Mouse (Mus musculus) MEL (cell line): ENCODE data around the gene Myof. TPM values are rescaled to one million over a fixed set of nuclear protein-coding genes. Genes with fewer than 3 reads are reported as not detected.

ENCODE experiments used
- DNase-seq: peaks from one replicate; pipeline ENCODE4 v3.0.0; 2011; ENCODE audit warnings: low read depth, low spot score
- H3K27ac ChIP-seq: 2 replicates; pipeline ENCODE4 v1.5.1; 2012; ENCODE audit warnings: low read depth, mild to moderate bottlenecking, control low read depth, low read length, moderate library complexity; ENCODE audit not compliant: control insufficient read depth
- H3K27me3 ChIP-seq, 2 experiments: fragments of 150-350 bp in 1 of 2; sonication (generic) in 1 of 2; 2 replicates each; pipeline ENCODE4 v1.6.1; 2012; ENCODE audit warnings: low read length in 2 of 2, mild to moderate bottlenecking in 2 of 2, improper control_type of control experiment in 1 of 2, moderate library complexity in 1 of 2; ENCODE audit not compliant: insufficient read depth in 2 of 2, control insufficient read depth in 1 of 2
- H3K36me3 ChIP-seq, 2 experiments: 2 replicates each; pipeline ENCODE4 v1.6.1; 2012 to 2014; ENCODE audit warnings: low read length in 2 of 2, improper control_type of control experiment in 1 of 2, inconsistent platforms in 1 of 2, mild to moderate bottlenecking in 1 of 2; ENCODE audit not compliant: insufficient read depth in 2 of 2, control insufficient read depth in 1 of 2
- H3K4me1 ChIP-seq, 2 experiments: fragments of 150-350 bp in 1 of 2; sonication (generic) in 1 of 2; 2 replicates each; pipeline ENCODE4 v1.6.1; 2012; ENCODE audit warnings: low read length in 2 of 2, improper control_type of control experiment in 1 of 2, mild to moderate bottlenecking in 1 of 2; ENCODE audit not compliant: insufficient read depth in 2 of 2, control insufficient read depth in 1 of 2
- H3K4me3 ChIP-seq, 2 experiments: fragments of 150-350 bp in 1 of 2; sonication (generic) in 1 of 2; 2 replicates each; pipeline ENCODE4 v1.5.1; 2012; ENCODE audit warnings: low read depth in 2 of 2, low read length in 2 of 2, mild to moderate bottlenecking in 2 of 2, moderate library complexity in 2 of 2, control low read depth in 1 of 2, improper control_type of control experiment in 1 of 2; ENCODE audit not compliant: control insufficient read depth in 1 of 2, insufficient read depth in 1 of 2
- H3K79me2 ChIP-seq: 2 replicates; pipeline ENCODE4 v1.6.1; 2012; ENCODE audit warnings: mild to moderate bottlenecking, low read length, moderate library complexity; ENCODE audit not compliant: control insufficient read depth, poor library complexity, insufficient read depth
- H3K9ac ChIP-seq: 2 replicates; pipeline ENCODE4 v1.6.1; 2012; ENCODE audit warnings: low read depth, mild to moderate bottlenecking, control low read depth, low read length, moderate library complexity; ENCODE audit not compliant: control insufficient read depth, poor library complexity, severe bottlenecking
- H3K9me3 ChIP-seq: fragments of 150-350 bp; sonication (generic); replicated peaks from 2 replicates; pipeline ENCODE4 v1.6.1; 2012; ENCODE audit warnings: mild to moderate bottlenecking, low read length, improper control_type of control experiment, moderate library complexity; ENCODE audit not compliant: insufficient read depth
- BHLHE40 ChIP-seq: IDR thresholded peaks from 2 replicates; pipeline ENCODE4 v1.6.1; 2012; ENCODE audit warnings: low read depth, mild to moderate bottlenecking, inconsistent platforms, low read length, improper control_type of control experiment, borderline replicate concordance
- CTCF ChIP-seq, 3 experiments: IDR thresholded peaks in 2 of 3; conservative IDR thresholded peaks in 1 of 3; 2 replicates each; pipeline ENCODE4 v1.5.1; 2011 to 2012; ENCODE audit warnings: low read length in 3 of 3, low read depth in 2 of 3, mild to moderate bottlenecking in 2 of 3, improper control_type of control experiment in 1 of 3, inconsistent platforms in 1 of 3, mixed read lengths in 1 of 3, moderate library complexity in 1 of 3; ENCODE audit not compliant: control insufficient read depth in 1 of 3, insufficient read depth in 1 of 3, poor library complexity in 1 of 3, severe bottlenecking in 1 of 3
- E2F4 ChIP-seq: IDR thresholded peaks from 2 replicates; pipeline ENCODE4 v1.6.1; 2011; ENCODE audit warnings: low read depth, low read length, improper control_type of control experiment, borderline replicate concordance
- EP300 ChIP-seq, 2 experiments: IDR thresholded peaks; 2 replicates each; pipeline ENCODE4 v1.6.1; 2011; ENCODE audit warnings: improper control_type of control experiment in 2 of 2, low read length in 2 of 2, low read depth in 1 of 2, mild to moderate bottlenecking in 1 of 2
- ETS1 ChIP-seq: IDR thresholded peaks from 2 replicates; pipeline ENCODE4 v1.6.1; 2012; ENCODE audit warnings: low read depth, mild to moderate bottlenecking, inconsistent platforms, low read length, improper control_type of control experiment, moderate library complexity
- KAT2A ChIP-seq: conservative IDR thresholded peaks from 2 replicates; pipeline ENCODE4 v1.6.1; 2012; ENCODE audit warnings: low read depth, low read length, improper control_type of control experiment, inconsistent platforms
- MAX ChIP-seq: IDR thresholded peaks from 2 replicates; pipeline ENCODE4 v1.6.1; 2011; ENCODE audit warnings: low read length, improper control_type of control experiment
- MEF2A ChIP-seq: IDR thresholded peaks from 2 replicates; pipeline ENCODE4 v1.6.1; 2014; ENCODE audit warnings: low read depth, mild to moderate bottlenecking, inconsistent platforms, low read length, improper control_type of control experiment; ENCODE audit not compliant: poor library complexity, insufficient replicate concordance, severe bottlenecking; ENCODE audit errors: extremely low read depth
- MXI1 ChIP-seq: IDR thresholded peaks from 2 replicates; pipeline ENCODE4 v1.6.1; 2011; ENCODE audit warnings: mild to moderate bottlenecking, low read depth, low read length, improper control_type of control experiment
- NELFE ChIP-seq: IDR thresholded peaks from 2 replicates; pipeline ENCODE4 v1.6.1; 2011; ENCODE audit warnings: low read depth, low read length, improper control_type of control experiment
- NRF1 ChIP-seq: IDR thresholded peaks from 2 replicates; pipeline ENCODE4 v1.6.1; 2014; ENCODE audit warnings: low read depth, mild to moderate bottlenecking, inconsistent platforms, low read length, improper control_type of control experiment, moderate library complexity; ENCODE audit not compliant: poor library complexity, insufficient read depth, severe bottlenecking
- POLR2AphosphoS5 ChIP-seq: IDR thresholded peaks from 2 replicates; pipeline ENCODE4 v1.6.1; 2012; ENCODE audit warnings: low read depth, borderline replicate concordance, mild to moderate bottlenecking, inconsistent platforms, low read length, moderate library complexity, mixed read lengths
- SMC3 ChIP-seq: IDR thresholded peaks from 2 replicates; pipeline ENCODE4 v1.6.1; 2011; ENCODE audit warnings: low read depth, low read length, improper control_type of control experiment
- TBP ChIP-seq: IDR thresholded peaks from 2 replicates; pipeline ENCODE4 v1.8.0; 2011; ENCODE audit warnings: low read depth, low read length, improper control_type of control experiment
- TCF12 ChIP-seq: IDR thresholded peaks from 2 replicates; pipeline ENCODE4 v1.6.1; 2014; ENCODE audit warnings: low read depth, mild to moderate bottlenecking, inconsistent platforms, low read length, improper control_type of control experiment, moderate library complexity
- UBTF ChIP-seq: IDR thresholded peaks from 2 replicates; pipeline ENCODE4 v1.6.1; 2012; ENCODE audit warnings: low read depth, mild to moderate bottlenecking, inconsistent platforms, low read length, improper control_type of control experiment, moderate library complexity, borderline replicate concordance; ENCODE audit not compliant: insufficient read depth
- USF1 ChIP-seq: IDR thresholded peaks from 2 replicates; pipeline ENCODE4 v1.6.1; 2014; ENCODE audit warnings: low read depth, mild to moderate bottlenecking, inconsistent platforms, low read length, improper control_type of control experiment, moderate library complexity
- USF2 ChIP-seq, 2 experiments: IDR thresholded peaks; 2 replicates each; pipeline ENCODE4 v1.6.1; 2011 to 2012; ENCODE audit warnings: improper control_type of control experiment in 2 of 2, low read length in 2 of 2, borderline replicate concordance in 1 of 2, inconsistent platforms in 1 of 2, low read depth in 1 of 2, mild to moderate bottlenecking in 1 of 2; ENCODE audit not compliant: insufficient read depth in 1 of 2
- ZKSCAN1 ChIP-seq: IDR thresholded peaks from 2 replicates; pipeline ENCODE4 v1.6.1; 2012; ENCODE audit warnings: low read depth, mild to moderate bottlenecking, inconsistent platforms, low read length, improper control_type of control experiment, moderate library complexity
- ZMIZ1 ChIP-seq: IDR thresholded peaks from 2 replicates; pipeline ENCODE4 v1.6.1; 2012; ENCODE audit warnings: low read depth, mild to moderate bottlenecking, inconsistent platforms, low read length, improper control_type of control experiment, moderate library complexity
- ZNF384 ChIP-seq: IDR thresholded peaks from 2 replicates; pipeline ENCODE4 v1.6.1; 2012; ENCODE audit warnings: low read depth, mild to moderate bottlenecking, inconsistent platforms, low read length, improper control_type of control experiment
- polyA plus RNA-seq, 2 experiments: library from polyadenylated mRNA; stranded (reverse) in 1 of 2; unstranded in 1 of 2; fragments of >175 nt in 1 of 2; fragments of >200 nt in 1 of 2; gene quantifications; 2 replicates each; pipeline versions ENCODE4 v1.2.1 to v1.2.4; 2012; ENCODE audit warnings: low replicate concordance in 2 of 2, low read depth in 1 of 2; ENCODE audit not compliant: insufficient read length in 2 of 2, insufficient read depth in 1 of 2, missing spikeins in 1 of 2
- total RNA-seq: library from RNA; depleted of rRNA; stranded (reverse); fragments of 300-350 nt; gene quantifications from 2 replicates; pipeline ENCODE4 v1.2.3, GENCODE M21; 2012

Myof gene
- total and polyA plus RNA-seq, 3 experiments, result 0.04 TPM; not detected in 2

DNA sequence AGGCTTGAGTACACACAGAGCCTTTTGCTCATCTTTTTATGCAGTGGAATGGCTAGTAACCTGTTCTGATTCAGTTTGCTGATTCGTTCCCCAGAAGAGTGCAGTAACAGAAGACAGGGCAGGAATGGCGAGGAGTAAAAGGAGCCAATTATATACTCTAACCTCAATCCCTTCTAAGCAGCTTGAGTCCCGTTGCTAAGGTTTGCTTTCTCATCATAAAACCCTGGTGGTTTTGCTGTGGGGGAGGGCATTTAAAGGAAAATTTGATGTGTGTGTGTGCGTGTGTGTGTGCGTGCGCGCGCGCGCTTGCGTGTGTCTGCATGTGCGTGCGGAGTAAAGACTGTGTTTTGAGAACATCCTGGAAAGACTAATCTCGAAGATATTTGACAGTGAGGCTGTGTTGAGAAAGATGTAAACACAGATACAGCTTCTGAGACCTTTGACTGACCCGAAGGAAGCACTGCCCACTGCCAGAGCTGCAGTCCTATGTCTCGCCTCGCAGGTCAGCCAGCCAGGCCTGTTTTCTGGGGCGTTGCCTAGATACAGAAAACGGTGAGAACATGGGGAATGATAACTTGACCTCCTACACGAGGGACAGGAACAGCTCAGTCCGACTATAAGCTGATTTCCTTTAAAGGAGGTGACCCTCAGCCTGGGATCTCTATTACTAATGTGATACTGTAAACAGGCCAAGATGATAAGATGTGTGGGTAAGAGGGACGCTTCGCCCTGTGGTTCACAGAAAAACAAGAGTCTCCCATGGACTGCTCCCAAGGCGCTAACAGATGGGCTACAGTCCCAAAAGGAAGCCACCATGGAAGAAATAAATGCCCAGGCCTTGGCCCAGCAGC is 39.5 kb downstream of the Myof start:
- no peak overlapping the region for H3K4me3 ChIP-seq
- H3K9me3 ChIP-seq, result no peaks in the 10 kb centered on the region
- no peak for DNase-seq
- H3K27me3 ChIP-seq, result peaks cover 0 to 2% of the 10 kb centered on the region in 2 experiments; a peak in 2 of 4 replicates
- no peaks in the 10 kb centered on the region for H3K79me2 ChIP-seq
- H3K4me1 ChIP-seq, result no peaks in the 10 kb centered on the region
- no peak overlapping the region for H3K9ac ChIP-seq
- no peak for TF ChIP-seq USF2 (IDR thresholded peaks at IDR 0.05; ENCODE audit: borderline replicate concordance in 1 of 2, insufficient read depth in 1 of 2, low read depth in 1 of 2, low read length in 2 of 2)
- TF ChIP-seq CTCF (IDR thresholded peaks at IDR 0.05 in 2 of 3, conservative IDR thresholded peaks at IDR 0.05 in 1 of 3; ENCODE audit: control insufficient read depth in 1 of 3, insufficient read depth in 1 of 3, low read depth in 2 of 3, low read length in 3 of 3, poor library complexity in 1 of 3, severe bottlenecking in 1 of 3), result no peak
- TF ChIP-seq SMC3, result no peak
- TF ChIP-seq KAT2A, result no peak
- TF ChIP-seq EP300 (IDR thresholded peaks at IDR 0.05; ENCODE audit: low read depth in 1 of 2, low read length in 2 of 2), result no peak
- no peak for TF ChIP-seq UBTF
- no peak overlapping the region for H3K27ac ChIP-seq
- no peaks in the 10 kb centered on the region for H3K36me3 ChIP-seq

DNA sequence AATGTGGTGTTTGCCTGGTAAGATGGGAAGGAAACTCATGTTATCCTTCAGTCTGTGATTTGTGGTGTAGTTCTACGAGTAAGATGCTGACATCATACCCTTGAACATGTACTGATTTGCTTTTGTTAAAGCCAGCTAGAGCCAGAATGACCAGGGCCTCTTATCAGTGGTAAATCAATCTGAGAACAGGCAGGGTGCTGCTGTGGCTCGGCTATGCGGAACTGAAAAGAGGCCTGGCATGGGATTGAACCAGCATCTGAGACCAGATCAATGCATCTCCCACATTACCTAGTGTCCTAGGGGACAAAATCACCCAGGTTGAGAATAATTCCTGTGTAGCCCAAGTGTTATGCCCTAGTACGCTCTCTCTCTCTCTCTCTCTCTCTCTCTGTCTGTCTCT is 40.6 kb downstream of the Myof start:
- H3K9ac ChIP-seq, result no peak overlapping the region
- no peak for DNase-seq
- H3K27me3 ChIP-seq, result no peaks in the 10 kb centered on the region; a peak in 1 of 4 replicates
- H3K27ac ChIP-seq, result no peak overlapping the region
- TF ChIP-seq TCF12 (no peak), ETS1 (no peak), POLR2AphosphoS5 (no peak), NRF1 (no peak), UBTF (no peak), MAX (no peak), SMC3 (no peak)
- no peaks in the 10 kb centered on the region for H3K79me2 ChIP-seq
- H3K9me3 ChIP-seq, result no peaks in the 10 kb centered on the region
- no peak overlapping the region for H3K4me3 ChIP-seq
- H3K36me3 ChIP-seq, result no peaks in the 10 kb centered on the region
- no peaks in the 10 kb centered on the region for H3K4me1 ChIP-seq

GRCm38 (mm10) chr19:38000990-38001389 is 42.4 kb downstream of the Myof start:
- H3K36me3 ChIP-seq, result no peaks in the 10 kb centered on the region
- DNase-seq, result no peak
- H3K27me3 ChIP-seq, result no peaks in the 10 kb centered on the region; a peak in 1 of 4 replicates
- TF ChIP-seq USF1 (no peak), TBP (no peak), MEF2A (no peak), CTCF (IDR thresholded peaks at IDR 0.05 in 2 of 3, conservative IDR thresholded peaks at IDR 0.05 in 1 of 3; ENCODE audit: control insufficient read depth in 1 of 3, insufficient read depth in 1 of 3, low read depth in 2 of 3, low read length in 3 of 3, poor library complexity in 1 of 3, severe bottlenecking in 1 of 3) (no peak), KAT2A (no peak), E2F4 (no peak), ZKSCAN1 (no peak), SMC3 (no peak), MXI1 (no peak), NELFE (no peak), ZNF384 (no peak), POLR2AphosphoS5 (no peak), NRF1 (no peak), ZMIZ1 (no peak), BHLHE40 (no peak)

More at GRCm38 (mm10) chr19:38000990-38001389, 42.4 kb downstream of the Myof start:
- Histone ChIP-seq H3K4me3 (no peak overlapping the region), H3K79me2 (no peaks in the 10 kb centered on the region), H3K4me1 (no peaks in the 10 kb centered on the region), H3K9me3 (no peaks in the 10 kb centered on the region), H3K27ac (no peak overlapping the region), H3K9ac (no peak overlapping the region)
